Mouse (Mus musculus): ENCODE results near the gene Gm9944.

Gene Gm9944

GRCm38 (mm10) chr4:144453217-144453616, at the start of gene Gm9944:
Gene Gm9944, minus strand, starts transcription at chr4:144453317.
- no peak within 1 kb of the TSS for H3K4me3 ChIP-seq (replicated peaks; ENCODE audit: low read length)
- no peaks in the 10 kb centered on the region for H3K4me1 ChIP-seq (replicated peaks; ENCODE audit: low read depth, low read length)
- TF ChIP-seq NANOG (IDR thresholded peaks at IDR 0.05; ENCODE audit: borderline replicate concordance, low read length), result no peak
- TF ChIP-seq POU5F1 (IDR thresholded peaks at IDR 0.05; ENCODE audit: borderline replicate concordance, low read length), result no peak
- no peak for TF ChIP-seq CTCF (conservative IDR thresholded peaks at IDR 0.05; ENCODE audit: low read length)
- H3K27me3 ChIP-seq (ENCODE audit: insufficient read depth, low read length), result no peaks in the 10 kb centered on the region
- H3K9me3 ChIP-seq (ENCODE audit: low read length), result no peaks in the 10 kb centered on the region
- no peaks in the 10 kb centered on the region for H3K36me3 ChIP-seq (ENCODE audit: insufficient read depth, low read length)

- H3K27me3 ChIP-seq (ENCODE audit: insufficient read depth, low read length), result no peaks in the 10 kb centered on the region
- no peaks in the 10 kb centered on the region for H3K9me3 ChIP-seq (ENCODE audit: low read length)
- no peaks in the 10 kb centered on the region for H3K4me1 ChIP-seq (replicated peaks; ENCODE audit: low read depth, low read length)
- no peaks in the 10 kb centered on the region for H3K36me3 ChIP-seq (ENCODE audit: insufficient read depth, low read length)
- TF ChIP-seq CTCF (conservative IDR thresholded peaks at IDR 0.05; ENCODE audit: low read length) (no peak), POU5F1 (IDR thresholded peaks at IDR 0.05; ENCODE audit: borderline replicate concordance, low read length) (no peak), NANOG (IDR thresholded peaks at IDR 0.05; ENCODE audit: borderline replicate concordance, low read length) (no peak)
- H3K4me3 ChIP-seq (replicated peaks; ENCODE audit: low read length), result no peak overlapping the region
These were observed 40.2 kb upstream of the Gm9944 start for GRCm38 (mm10) chr4:144493331-144493730.

- Histone ChIP-seq H3K4me3 (replicated peaks; ENCODE audit: low read length) (no peak overlapping the region), H3K27me3 (ENCODE audit: insufficient read depth, low read length) (no peaks in the 10 kb centered on the region), H3K9me3 (ENCODE audit: low read length) (no peaks in the 10 kb centered on the region), H3K4me1 (replicated peaks; ENCODE audit: low read depth, low read length) (0 out of 2 replicates have a peak, but pooled peaks cover 3% of the 10 kb centered on the region), H3K36me3 (ENCODE audit: insufficient read depth, low read length) (no peaks in the 10 kb centered on the region)
- no peak for TF ChIP-seq POU5F1 (IDR thresholded peaks at IDR 0.05; ENCODE audit: borderline replicate concordance, low read length)
- no peak for TF ChIP-seq NANOG (IDR thresholded peaks at IDR 0.05; ENCODE audit: borderline replicate concordance, low read length)
- no peak for TF ChIP-seq CTCF (conservative IDR thresholded peaks at IDR 0.05; ENCODE audit: low read length)
These were observed 15.0 kb upstream of the Gm9944 start for GRCm38 (mm10) chr4:144468091-144468490.

GRCm38 (mm10) chr4:144465206-144465605, 12.1 kb upstream of the Gm9944 start:
- no peaks in the 10 kb centered on the region for H3K27me3 ChIP-seq (ENCODE audit: insufficient read depth, low read length)
- TF ChIP-seq NANOG (IDR thresholded peaks at IDR 0.05; ENCODE audit: borderline replicate concordance, low read length), result no peak
- no peak for TF ChIP-seq POU5F1 (IDR thresholded peaks at IDR 0.05; ENCODE audit: borderline replicate concordance, low read length)
- no peak for TF ChIP-seq CTCF (conservative IDR thresholded peaks at IDR 0.05; ENCODE audit: low read length)
- H3K36me3 ChIP-seq (ENCODE audit: insufficient read depth, low read length), result no peaks in the 10 kb centered on the region
- H3K4me3 ChIP-seq (replicated peaks; ENCODE audit: low read length), result no peak overlapping the region
- H3K9me3 ChIP-seq (ENCODE audit: low read length), result no peaks in the 10 kb centered on the region
- peaks cover 7% of the 10 kb centered on the region for H3K4me1 ChIP-seq (replicated peaks; ENCODE audit: low read depth, low read length)

- Histone ChIP-seq H3K4me1 (replicated peaks; ENCODE audit: low read depth, low read length) (peaks cover 7% of the 10 kb centered on the region), H3K9me3 (ENCODE audit: low read length) (no peaks in the 10 kb centered on the region), H3K36me3 (ENCODE audit: insufficient read depth, low read length) (no peaks in the 10 kb centered on the region), H3K4me3 (replicated peaks; ENCODE audit: low read length) (no peak within 1 kb of the TSS), H3K27me3 (ENCODE audit: insufficient read depth, low read length) (no peaks in the 10 kb centered on the region)
- TF ChIP-seq POU5F1 (IDR thresholded peaks at IDR 0.05; ENCODE audit: borderline replicate concordance, low read length) (no peak), NANOG (IDR thresholded peaks at IDR 0.05; ENCODE audit: borderline replicate concordance, low read length) (no peak), CTCF (conservative IDR thresholded peaks at IDR 0.05; ENCODE audit: low read length) (no peak)
These were observed 10.5 kb upstream of the Gm9944 start, which contains the start of gene Aadacl3 for GRCm38 (mm10) chr4:144463656-144464055. Gene Aadacl3, minus strand, starts transcription at chr4:144463756.

- Histone ChIP-seq H3K4me3 (replicated peaks; ENCODE audit: low read length) (no peak overlapping the region), H3K36me3 (ENCODE audit: insufficient read depth, low read length) (no peaks in the 10 kb centered on the region), H3K27me3 (ENCODE audit: insufficient read depth, low read length) (no peaks in the 10 kb centered on the region), H3K4me1 (replicated peaks; ENCODE audit: low read depth, low read length) (no peaks in the 10 kb centered on the region), H3K9me3 (ENCODE audit: low read length) (no peaks in the 10 kb centered on the region)
- no peak for TF ChIP-seq POU5F1 (IDR thresholded peaks at IDR 0.05; ENCODE audit: borderline replicate concordance, low read length)
- no peak for TF ChIP-seq CTCF (conservative IDR thresholded peaks at IDR 0.05; ENCODE audit: low read length)
- no peak for TF ChIP-seq NANOG (IDR thresholded peaks at IDR 0.05; ENCODE audit: borderline replicate concordance, low read length)
These were observed 4.6 kb downstream of the Gm9944 start for GRCm38 (mm10) chr4:144448546-144448945.

- no peaks in the 10 kb centered on the region for H3K9me3 ChIP-seq (ENCODE audit: low read length)
- H3K36me3 ChIP-seq (ENCODE audit: insufficient read depth, low read length), result no peaks in the 10 kb centered on the region
- no peaks in the 10 kb centered on the region for H3K27me3 ChIP-seq (ENCODE audit: insufficient read depth, low read length)
- TF ChIP-seq NANOG (IDR thresholded peaks at IDR 0.05; ENCODE audit: borderline replicate concordance, low read length), result no peak
- no peak for TF ChIP-seq POU5F1 (IDR thresholded peaks at IDR 0.05; ENCODE audit: borderline replicate concordance, low read length)
- no peak for TF ChIP-seq CTCF (conservative IDR thresholded peaks at IDR 0.05; ENCODE audit: low read length)
- no peaks in the 10 kb centered on the region for H3K4me1 ChIP-seq (replicated peaks; ENCODE audit: low read depth, low read length)
- H3K4me3 ChIP-seq (replicated peaks; ENCODE audit: low read length), result no peak overlapping the region
These were observed 11.5 kb downstream of the Gm9944 start for GRCm38 (mm10) chr4:144441582-144441981.

GRCm38 (mm10) chr4:144441095-144441494, 12.0 kb downstream of the Gm9944 start:
- H3K27me3 ChIP-seq (ENCODE audit: insufficient read depth, low read length), result no peaks in the 10 kb centered on the region
- H3K36me3 ChIP-seq (ENCODE audit: insufficient read depth, low read length), result no peaks in the 10 kb centered on the region
- no peaks in the 10 kb centered on the region for H3K9me3 ChIP-seq (ENCODE audit: low read length)
- H3K4me1 ChIP-seq (replicated peaks; ENCODE audit: low read depth, low read length), result no peaks in the 10 kb centered on the region
- TF ChIP-seq NANOG (IDR thresholded peaks at IDR 0.05; ENCODE audit: borderline replicate concordance, low read length), result no peak
- TF ChIP-seq CTCF (conservative IDR thresholded peaks at IDR 0.05; ENCODE audit: low read length), result no peak
- no peak for TF ChIP-seq POU5F1 (IDR thresholded peaks at IDR 0.05; ENCODE audit: borderline replicate concordance, low read length)
- no peak overlapping the region for H3K4me3 ChIP-seq (replicated peaks; ENCODE audit: low read length)

- no peaks in the 10 kb centered on the region for H3K36me3 ChIP-seq (ENCODE audit: insufficient read depth, low read length)
- H3K4me3 ChIP-seq (replicated peaks; ENCODE audit: low read length), result no peak within 1 kb of the TSS
- TF ChIP-seq CTCF (conservative IDR thresholded peaks at IDR 0.05; ENCODE audit: low read length) (no peak), NANOG (IDR thresholded peaks at IDR 0.05; ENCODE audit: borderline replicate concordance, low read length) (no peak), POU5F1 (IDR thresholded peaks at IDR 0.05; ENCODE audit: borderline replicate concordance, low read length) (no peak)
- H3K4me1 ChIP-seq (replicated peaks; ENCODE audit: low read depth, low read length), result no peaks in the 10 kb centered on the region
- H3K27me3 ChIP-seq (ENCODE audit: insufficient read depth, low read length), result no peaks in the 10 kb centered on the region
- H3K9me3 ChIP-seq (ENCODE audit: low read length), result no peaks in the 10 kb centered on the region
These were observed 14.4 kb downstream of the Gm9944 start, which contains the start of gene 1700012P22Rik for GRCm38 (mm10) chr4:144438672-144439071. Gene 1700012P22Rik, minus strand, starts transcription at chr4:144438772.

All from E14TG2a.4 (cell line).